Mouse (Mus musculus) brain, embryonic 14.5 days (tissue): ENCODE measurements around the gene Pole2.

Experiments used
- CTCF ChIP-seq: fragments of 200-500 bp; IDR thresholded peaks from 2 replicates; pipeline ENCODE4 v1.5.1; 2012; ENCODE audit warnings: inconsistent platforms, mild to moderate bottlenecking, moderate library complexity, borderline replicate concordance; ENCODE audit not compliant: insufficient read depth, insufficient read length; ENCODE audit errors: extremely low read depth
- POLR2A ChIP-seq: fragments of 200-500 bp; IDR thresholded peaks from 2 replicates; pipeline ENCODE4 v1.6.1; 2012; ENCODE audit warnings: mild to moderate bottlenecking, inconsistent platforms, borderline replicate concordance; ENCODE audit not compliant: poor library complexity, insufficient read depth, insufficient read length, severe bottlenecking; ENCODE audit errors: extremely low read depth

DNA sequence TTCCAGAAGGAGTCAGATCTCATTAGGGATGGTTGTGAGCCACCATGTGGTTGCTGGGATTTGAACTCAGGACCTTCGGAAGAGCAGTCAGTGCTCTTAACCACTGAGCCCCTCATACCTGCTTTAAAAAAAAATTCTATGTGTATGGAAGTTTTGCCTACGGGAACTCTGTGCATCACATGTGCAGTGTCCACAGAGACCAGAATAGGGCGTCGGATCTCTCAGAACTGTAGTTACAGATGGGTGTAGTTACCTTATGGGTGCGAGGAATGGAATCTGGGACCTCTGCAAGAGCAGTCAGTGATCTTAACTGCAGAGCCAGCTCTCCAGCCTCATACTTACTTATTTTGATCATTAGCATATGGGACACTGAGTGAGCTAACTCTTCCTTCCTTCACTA is 34.3 kb upstream of the Pole2 start:
- TF ChIP-seq POLR2A (no peak), CTCF (no peak)
